Mouse (Mus musculus): ENCODE results near the gene Gon7.

Gon7 gene

GRCm38 (mm10) chr12:102743036-102743588 is 14.5 kb downstream of the Gon7 start:
- DNase-seq (ENCODE audit: low spot score), result no peak

GRCm38 (mm10) chr12:102742056-102742455 is 15.5 kb downstream of the Gon7 start:
- no peak for DNase-seq (ENCODE audit: low spot score)

GRCm38 (mm10) chr12:102740285-102740684 is 17.3 kb downstream of the Gon7 start:
- DNase-seq (ENCODE audit: low spot score), result peak; percentile 44

- DNase-seq (ENCODE audit: low spot score), result no peak
Measured at GRCm38 (mm10) chr12:102739096-102739495, 18.5 kb downstream of the Gon7 start.

- peak; percentile 82 for DNase-seq (ENCODE audit: low spot score)
Measured at GRCm38 (mm10) chr12:102733381-102733780, 24.2 kb downstream of the Gon7 start.

- peak; percentile 69 for DNase-seq (ENCODE audit: low spot score)
Measured at GRCm38 (mm10) chr12:102730798-102731619, 26.6 kb downstream of the Gon7 start.

GRCm38 (mm10) chr12:102729855-102730797 is 27.5 kb downstream of the Gon7 start:
- peak; percentile 98 for DNase-seq (ENCODE audit: low spot score)

- DNase-seq (ENCODE audit: low spot score), result no peak
Measured at GRCm38 (mm10) chr12:102725761-102726175, 31.8 kb downstream of the Gon7 start.

- DNase-seq (ENCODE audit: low spot score), result no peak
Measured at GRCm38 (mm10) chr12:102725146-102725545, 32.5 kb downstream of the Gon7 start.

- DNase-seq (ENCODE audit: low spot score), result no peak
Measured at GRCm38 (mm10) chr12:102723861-102724260, 33.7 kb downstream of the Gon7 start.

GRCm38 (mm10) chr12:102722966-102723365 is 34.6 kb downstream of the Gon7 start:
- peak; percentile 49 for DNase-seq (ENCODE audit: low spot score)

- no peak for DNase-seq (ENCODE audit: low spot score)
Measured at GRCm38 (mm10) chr12:102722451-102722850, 35.2 kb downstream of the Gon7 start.

GRCm38 (mm10) chr12:102719552-102720315 is 37.9 kb downstream of the Gon7 start:
- DNase-seq (ENCODE audit: low spot score), result peak; percentile 85

GRCm38 (mm10) chr12:102714654-102715395 is 42.8 kb downstream of the Gon7 start:
- no peak for DNase-seq (ENCODE audit: low spot score)

- no peak for DNase-seq (ENCODE audit: low spot score)
Measured at GRCm38 (mm10) chr12:102714116-102714515, 43.5 kb downstream of the Gon7 start.

GRCm38 (mm10) chr12:102713153-102713865 is 44.3 kb downstream of the Gon7 start:
- no peak for DNase-seq (ENCODE audit: low spot score)

GRCm38 (mm10) chr12:102710851-102711375 is 46.7 kb downstream of the Gon7 start:
- DNase-seq (ENCODE audit: low spot score), result peak; percentile 40

GRCm38 (mm10) chr12:102709896-102710295 is 47.7 kb downstream of the Gon7 start:
- no peak for DNase-seq (ENCODE audit: low spot score)

- DNase-seq (ENCODE audit: low spot score), result no peak
Measured at GRCm38 (mm10) chr12:102708220-102708619, 49.4 kb downstream of the Gon7 start.
